Mouse (Mus musculus): ENCODE measurements around the gene Lair1.

Lair1 gene

DNA sequence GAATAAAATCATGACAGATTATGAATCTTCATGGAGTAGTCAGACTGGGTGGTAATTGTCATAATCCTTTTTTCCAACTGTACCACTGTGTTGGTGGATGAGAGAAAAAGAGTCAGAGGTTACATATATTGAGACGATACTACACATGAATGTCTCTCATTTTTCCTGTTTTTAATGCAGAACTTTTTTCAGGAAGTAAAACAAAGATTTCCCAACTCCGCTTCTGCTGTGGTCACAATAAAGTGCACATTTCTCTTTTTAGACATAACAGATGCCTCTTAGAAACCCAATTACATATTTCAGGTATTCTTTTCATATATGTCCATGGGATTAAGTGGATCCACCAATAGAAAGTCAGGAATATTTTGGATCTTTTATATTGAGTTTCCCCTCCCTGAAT, 101.0 kb downstream of the Lair1 start:
- DNase-seq = no peak

DNA sequence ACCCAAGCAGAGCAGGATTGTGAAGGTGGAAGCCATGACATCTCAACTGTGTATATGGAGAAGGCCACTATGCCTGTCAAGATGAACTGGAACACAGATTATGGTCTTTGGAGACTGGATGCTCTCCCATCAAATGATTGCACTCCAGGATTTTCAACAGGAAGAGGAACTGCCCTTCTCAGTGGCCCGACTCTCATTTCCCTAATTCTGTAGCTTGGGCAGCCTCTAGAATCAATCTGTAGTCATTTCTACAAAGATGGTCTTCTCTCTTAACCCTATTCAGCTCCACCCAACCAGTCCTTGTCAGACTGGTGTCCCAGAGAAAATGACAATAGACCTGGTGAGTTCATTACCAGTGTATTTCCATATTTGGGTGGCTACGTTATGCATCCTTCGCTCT, 105.6 kb downstream of the Lair1 start:
- no peak for DNase-seq
